Mouse (Mus musculus) cerebellum, adult 2 months (tissue): Measurements from ENCODE around the gene Evi2b. TPM values are rescaled to one million over a fixed set of nuclear protein-coding genes. Genes with fewer than 3 reads are reported as not detected.

Experiments used
- DNase-seq, 2 experiments: peaks; one replicate each; pipeline ENCODE4 v3.0.0; 2021
- H3K27ac ChIP-seq: fragments of 200-500 bp; 2 replicates; pipeline ENCODE4 v1.5.1; 2012; ENCODE audit warnings: low read length, control low read depth, inconsistent platforms; ENCODE audit not compliant: insufficient read depth
- H3K27me3 ChIP-seq: fragments of 200-500 bp; 2 replicates; pipeline ENCODE4 v1.6.1; 2012; ENCODE audit warnings: inconsistent platforms, mild to moderate bottlenecking, low read length, moderate library complexity; ENCODE audit not compliant: control insufficient read depth, insufficient read depth
- H3K4me1 ChIP-seq: fragments of 200-500 bp; 2 replicates; pipeline ENCODE4 v1.6.1; 2011; ENCODE audit warnings: low read length; ENCODE audit not compliant: control insufficient read depth, insufficient read depth
- H3K4me3 ChIP-seq: fragments of 200-500 bp; replicated peaks from 2 replicates; pipeline ENCODE3; 2011; ENCODE audit warnings: mild to moderate bottlenecking, low read depth, low read length, control low read depth; ENCODE audit not compliant: insufficient read depth
- CTCF ChIP-seq: fragments of 200-500 bp; IDR thresholded peaks from 2 replicates; pipeline ENCODE4 v1.5.1; 2011; ENCODE audit warnings: low read depth, mild to moderate bottlenecking, control low read depth, low read length, moderate library complexity, borderline replicate concordance; ENCODE audit not compliant: insufficient read depth
- POLR2A ChIP-seq: fragments of 200-500 bp; IDR thresholded peaks from 2 replicates; pipeline ENCODE4 v1.6.1; 2011; ENCODE audit warnings: low read length, control low read depth, borderline replicate concordance; ENCODE audit not compliant: insufficient read depth
- WGBS: fragments of 180-500 bp; shearing (Covaris S2); methylation state at CpG from one replicate; pipeline ENCODE4 v1.1.7; 2018; 5-methylcytosine and 5-hydroxymethylcytosine counted together
- polyA plus RNA-seq: library from polyadenylated mRNA; depleted of rRNA; stranded (reverse); fragments of >200 nt; gene quantifications from 2 replicates; pipeline ENCODE4 v1.2.3, GENCODE M21; 2012; rRNA removed

Evi2b gene
- 1.2 TPM in 2 replicates for polyA plus RNA-seq

- WGBS: 91% methylated on average over 10 of the region's 10 CpGs
These were observed at the start of gene Evi2b for GRCm38 (mm10) chr11:79523560-79524309. Gene Evi2b, minus strand, starts transcription at chr11:79523762.

GRCm38 (mm10) chr11:79570319-79570718 lies 46.8 kb upstream of the Evi2b start:
- TF ChIP-seq POLR2A (no peak), CTCF (no peak)
- no peak for DNase-seq
- Histone ChIP-seq H3K4me3 (no peak overlapping the region), H3K27ac (no peak overlapping the region), H3K27me3 (no peaks in the 10 kb centered on the region), H3K4me1 (peaks cover 3% of the 10 kb centered on the region; the same call in 1 of the 2 replicates)
- 100% methylated on average over 2 of the region's 2 CpGs for WGBS

More at GRCm38 (mm10) chr11:79523560-79524309, at the start of gene Evi2b:
- Histone ChIP-seq H3K27ac (no peak within 1 kb of the TSS), H3K4me3 (no peak within 1 kb of the TSS), H3K4me1 (0 out of 2 replicates have a peak, but pooled peaks cover 2% of the 10 kb centered on the region), H3K27me3 (no peaks in the 10 kb centered on the region)
- TF ChIP-seq POLR2A: no peak
- TF ChIP-seq CTCF: no peak
- DNase-seq: no peak

GRCm38 (mm10) chr11:79568197-79568911 lies 44.8 kb upstream of the Evi2b start:
- WGBS: 86% methylated on average over 11 of the region's 11 CpGs
- H3K4me3 ChIP-seq: no peak overlapping the region
- no peak overlapping the region for H3K27ac ChIP-seq
- TF ChIP-seq CTCF (no peak), POLR2A (no peak)
- no peaks in the 10 kb centered on the region for H3K27me3 ChIP-seq
- no peaks in the 10 kb centered on the region for H3K4me1 ChIP-seq
- DNase-seq: no peak

GRCm38 (mm10) chr11:79566947-79567346 lies 43.4 kb upstream of the Evi2b start:
- no peak for DNase-seq
- WGBS: 63% methylated on average over 1 of the region's 1 CpGs
- Histone ChIP-seq H3K27me3 (no peaks in the 10 kb centered on the region), H3K27ac (no peak overlapping the region), H3K4me3 (no peak overlapping the region), H3K4me1 (no peaks in the 10 kb centered on the region)
- TF ChIP-seq POLR2A: no peak
- TF ChIP-seq CTCF: no peak

GRCm38 (mm10) chr11:79563493-79563892 lies 39.9 kb upstream of the Evi2b start:
- H3K4me3 ChIP-seq: no peak overlapping the region
- no peak overlapping the region for H3K27ac ChIP-seq
- no peaks in the 10 kb centered on the region for H3K27me3 ChIP-seq
- TF ChIP-seq POLR2A: no peak
- TF ChIP-seq CTCF: no peak
- no peaks in the 10 kb centered on the region for H3K4me1 ChIP-seq
- 90% methylated on average over 7 of the region's 7 CpGs for whole genome bisulfite sequencing
- no peak for DNase-seq

- no peak for TF ChIP-seq POLR2A
- no peak for TF ChIP-seq CTCF
- H3K27ac ChIP-seq: no peak overlapping the region
- no peaks in the 10 kb centered on the region for H3K27me3 ChIP-seq
- no peak for DNase-seq
- no peak overlapping the region for H3K4me3 ChIP-seq
- no peaks in the 10 kb centered on the region for H3K4me1 ChIP-seq
- WGBS: 95% methylated on average over 4 of the region's 4 CpGs
These were observed 37.0 kb upstream of the Evi2b start for GRCm38 (mm10) chr11:79560536-79560935.

GRCm38 (mm10) chr11:79552622-79553021 lies 29.1 kb upstream of the Evi2b start:
- no peaks in the 10 kb centered on the region for H3K4me1 ChIP-seq
- DNase-seq: no peak
- no peak overlapping the region for H3K4me3 ChIP-seq
- WGBS: 93% methylated on average over 1 of the region's 1 CpGs
- H3K27me3 ChIP-seq: no peaks in the 10 kb centered on the region
- no peak overlapping the region for H3K27ac ChIP-seq
- TF ChIP-seq POLR2A: no peak
- no peak for TF ChIP-seq CTCF
